Mouse (Mus musculus): ENCODE results near the gene Rpl18.

Rpl18 gene

DNA sequence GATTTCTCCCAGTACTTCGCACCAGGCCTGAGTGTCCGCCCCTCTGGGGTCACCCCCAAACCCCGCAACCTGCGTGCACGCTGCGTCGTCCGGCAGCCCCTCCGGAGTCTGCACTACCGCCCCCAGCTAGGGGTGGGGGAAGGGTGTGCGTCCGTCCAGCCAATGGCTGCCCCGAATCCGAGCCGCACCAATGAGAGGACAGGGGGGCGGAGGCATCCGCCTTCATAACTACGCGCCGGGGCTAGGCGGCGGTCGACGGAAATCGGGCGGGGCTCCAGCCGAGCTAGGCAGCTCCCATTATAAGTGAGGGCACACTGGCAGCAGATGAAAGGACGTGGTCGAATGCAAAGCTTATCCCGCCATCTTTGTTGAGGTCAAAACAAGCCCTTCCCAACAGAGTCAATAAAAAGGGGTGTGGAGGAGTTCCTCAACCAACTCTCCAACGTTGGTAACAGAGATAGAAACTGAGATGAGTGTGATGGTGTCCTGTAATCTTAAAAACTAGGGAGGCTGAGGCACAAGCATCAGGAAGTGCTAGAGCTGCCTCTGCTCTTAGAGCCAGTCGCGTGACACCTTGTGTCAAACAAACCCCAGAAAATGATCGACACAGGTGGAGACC lies at the start of gene Rpl18:
Gene Rpl18 (plus strand): TSS at position 368 of the 619 bp plus-strand sequence.
- peak; percentile 92 for DNase-seq (ENCODE audit: low read depth, low spot score)

GRCm38 (mm10) chr7:45666161-45666560 lies 49.1 kb upstream of the Rpl18 start, which contains the start of gene Fut2:
Fut2 (minus strand) TSS chr7:45666394.
- DNase-seq (ENCODE audit: low read depth, low spot score), result no peak

GRCm38 (mm10) chr7:45667761-45668160 lies 47.5 kb upstream of the Rpl18 start:
- no peak for DNase-seq (ENCODE audit: low read depth, low spot score)

DNA sequence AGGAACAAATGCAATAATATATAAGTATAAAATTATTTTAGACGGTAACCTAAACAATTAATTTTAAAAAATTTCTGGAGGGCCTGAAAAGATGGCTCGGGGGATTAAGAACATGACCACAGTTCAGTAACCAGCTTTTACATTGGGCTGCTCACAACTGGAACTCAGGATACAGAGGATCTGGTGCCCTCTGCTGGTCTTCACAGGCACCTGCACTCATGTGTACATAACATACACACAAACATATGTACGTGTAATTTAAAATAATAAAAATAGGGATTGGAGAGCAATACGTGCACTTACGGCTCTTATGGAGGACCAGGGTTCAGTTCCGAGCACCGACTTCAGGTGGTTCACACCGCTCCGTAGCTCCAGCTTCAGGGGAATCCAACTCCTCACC lies 46.3 kb upstream of the Rpl18 start:
- DNase-seq (ENCODE audit: low read depth, low spot score), result no peak

DNA sequence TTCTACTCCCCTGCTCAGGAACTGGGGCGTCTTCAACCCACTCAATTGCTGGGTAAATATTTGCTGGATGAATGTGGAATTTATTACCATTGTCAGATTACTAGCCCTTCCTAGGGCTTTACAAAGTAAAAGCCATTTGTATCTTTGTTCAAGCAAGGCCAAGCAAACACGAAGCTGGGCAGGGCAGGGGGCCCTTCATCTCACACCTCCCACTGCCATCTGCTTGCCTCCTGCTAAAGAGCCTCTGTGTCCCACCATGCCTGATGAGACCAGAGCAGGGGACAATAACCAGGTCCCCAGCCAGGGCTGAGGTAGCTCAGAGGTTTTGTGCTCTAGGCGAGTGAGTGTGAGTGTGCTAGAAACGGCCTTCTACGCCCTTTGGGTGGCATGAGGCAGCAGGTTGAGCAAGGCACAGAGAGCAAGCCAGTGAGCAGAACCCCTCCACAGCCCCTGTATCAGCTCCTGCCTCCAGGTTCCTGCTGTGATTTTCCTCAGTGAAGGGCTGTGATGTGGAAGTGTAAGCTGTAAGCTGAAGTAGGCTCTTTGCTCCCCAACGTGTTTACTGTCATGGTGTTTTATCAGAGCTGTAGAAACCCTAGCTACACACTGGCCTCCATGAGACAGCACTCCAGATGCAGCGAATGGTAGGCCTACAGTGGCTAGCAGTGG lies 37.5 kb upstream of the Rpl18 start:
- DNase-seq (ENCODE audit: low read depth, low spot score), result no peak

DNA sequence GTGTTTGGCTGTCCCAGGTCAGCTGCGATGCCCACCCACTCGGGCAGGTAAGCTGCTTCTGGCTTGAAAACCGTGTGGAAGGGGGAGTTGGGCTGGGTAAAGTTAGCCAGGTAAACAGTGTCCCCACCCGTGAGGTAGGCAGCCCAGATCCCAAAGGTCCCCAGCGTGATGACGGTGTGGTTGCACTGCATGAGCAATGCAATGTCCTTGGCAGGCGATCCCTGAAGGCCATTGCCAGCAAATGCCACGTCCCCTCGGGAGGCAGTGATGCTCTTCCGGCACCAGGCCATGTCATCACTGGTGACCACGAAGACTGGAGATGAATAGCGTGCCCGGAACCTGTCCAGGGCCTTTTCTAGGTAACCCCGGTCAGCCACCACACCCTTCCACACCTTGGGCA lies 36.7 kb upstream of the Rpl18 start:
- no peak for DNase-seq (ENCODE audit: low read depth, low spot score)

DNA sequence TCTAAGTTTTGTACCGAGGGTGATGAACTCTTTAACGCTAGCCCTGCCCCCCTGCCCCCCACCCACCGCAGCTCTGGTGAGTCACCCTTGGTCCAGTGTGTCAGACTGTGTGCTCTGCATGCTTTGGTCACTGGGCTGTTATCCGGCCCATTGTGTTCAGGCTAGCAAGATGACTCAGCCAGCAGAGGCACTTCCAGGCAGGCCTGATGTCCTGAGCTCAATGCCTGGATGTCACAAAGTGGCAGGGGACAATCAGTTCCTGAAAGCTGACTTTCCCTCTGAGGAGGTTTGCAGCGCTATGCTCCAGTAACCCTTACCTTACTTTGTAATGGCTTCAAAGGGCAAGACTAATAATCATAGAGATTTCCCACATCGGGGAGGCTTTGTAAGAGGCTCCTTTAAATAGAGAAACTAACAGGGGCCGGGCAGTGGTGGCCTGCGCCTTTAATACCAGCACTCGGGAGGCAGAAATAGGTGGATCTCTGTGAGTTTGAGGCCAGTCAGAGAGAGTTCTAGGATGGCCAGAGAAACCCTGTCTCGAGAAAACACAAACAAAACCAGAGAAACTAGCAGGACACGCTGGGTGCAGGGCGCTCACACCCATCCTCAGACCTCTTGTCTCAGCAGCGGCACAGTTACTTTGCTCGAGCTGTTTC lies 35.2 kb upstream of the Rpl18 start:
- no peak for DNase-seq (ENCODE audit: low read depth, low spot score)

DNA sequence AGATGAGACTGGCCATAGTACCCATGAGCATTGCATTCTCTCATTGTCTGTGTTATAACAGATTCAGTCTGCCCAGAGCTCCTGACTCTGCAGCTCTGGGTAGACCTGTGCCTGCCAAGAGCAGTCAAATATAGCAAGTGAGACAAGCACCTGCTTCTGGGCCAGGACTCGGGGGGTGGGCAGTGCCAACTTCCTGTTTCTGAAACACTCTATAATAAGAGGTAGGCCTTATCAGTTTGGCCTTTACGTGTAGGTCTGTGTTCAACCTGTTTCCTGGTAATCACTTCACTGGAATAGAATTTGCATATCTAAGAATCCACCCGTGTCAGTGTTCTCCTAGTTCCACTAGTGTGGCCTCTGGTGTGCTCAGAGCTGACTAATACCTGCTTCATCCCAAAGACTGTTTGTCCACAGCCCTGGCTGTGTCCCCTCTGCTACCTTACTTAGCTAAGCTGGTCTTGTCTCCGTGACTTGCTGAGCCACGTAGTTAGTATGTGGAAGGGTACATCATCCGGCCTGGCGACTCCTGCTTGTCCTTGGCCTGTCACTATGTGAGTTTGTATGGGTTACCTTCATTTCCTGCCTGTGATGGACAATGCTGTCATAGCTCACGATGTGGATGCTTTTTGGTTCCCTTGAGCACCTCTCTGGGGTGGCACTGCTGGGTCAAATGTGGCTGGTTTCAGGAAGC lies 34.1 kb upstream of the Rpl18 start:
- DNase-seq (ENCODE audit: low read depth, low spot score), result no peak

GRCm38 (mm10) chr7:45682144-45683126 lies 32.8 kb upstream of the Rpl18 start:
- DNase-seq (ENCODE audit: low read depth, low spot score), result peak; percentile 89

DNA sequence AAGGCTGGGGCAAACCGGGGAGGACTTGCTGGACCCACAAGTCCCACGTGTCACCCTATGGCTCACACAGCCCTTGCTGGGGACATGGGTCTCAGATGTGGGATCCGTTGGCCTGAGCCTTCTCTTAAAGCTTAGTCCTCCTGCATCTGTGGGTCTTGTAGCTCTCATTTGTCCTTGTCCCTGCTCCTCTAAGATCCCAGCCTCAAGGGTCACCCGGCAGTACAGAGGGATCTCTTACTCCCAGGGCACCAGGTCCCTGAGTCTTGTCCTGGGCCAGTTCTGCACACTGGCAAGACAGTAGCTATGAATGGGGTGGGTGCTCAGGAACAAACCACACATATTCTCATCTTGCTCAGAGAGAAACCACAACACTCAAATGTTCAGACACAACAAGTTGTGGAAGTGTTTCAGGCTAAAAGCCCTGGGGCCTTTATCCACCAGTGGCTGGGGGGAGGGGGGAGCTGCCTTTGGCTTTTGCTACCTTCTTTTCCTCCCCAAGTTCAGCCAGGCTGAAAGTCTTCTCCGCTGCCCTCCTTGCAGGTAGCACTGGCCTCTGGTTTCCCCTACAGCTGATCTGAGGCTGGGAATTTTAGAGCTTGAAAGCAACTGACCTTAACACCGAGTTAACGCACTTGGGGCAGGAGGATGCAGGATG lies 31.7 kb upstream of the Rpl18 start, which contains the start of gene Ntn5:
Gene Ntn5 (plus strand): TSS at position 627 of the 655 bp plus-strand sequence.
- no peak for DNase-seq (ENCODE audit: low read depth, low spot score)

DNA sequence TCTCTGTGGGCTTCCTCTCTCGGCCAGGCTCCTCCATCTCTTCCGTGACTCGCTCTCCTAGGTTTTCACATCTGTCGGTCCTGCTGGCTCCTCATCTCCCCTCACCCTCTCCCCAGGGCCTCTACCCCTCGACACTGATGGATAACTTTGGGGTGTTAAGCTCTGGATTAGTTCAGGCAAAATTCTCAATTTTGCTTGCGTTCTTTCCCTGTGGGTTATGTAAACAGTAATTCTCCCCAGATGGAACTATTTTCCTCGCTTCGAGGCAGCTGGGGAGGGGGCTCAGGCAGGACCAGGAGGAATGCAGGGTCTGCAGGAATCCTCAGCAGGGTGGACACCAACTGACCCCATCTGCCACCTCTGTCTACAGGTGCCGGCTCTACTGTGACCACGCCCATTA lies 29.4 kb upstream of the Rpl18 start:
- DNase-seq (ENCODE audit: low read depth, low spot score), result no peak

- DNase-seq (ENCODE audit: low read depth, low spot score), result no peak
Measured at GRCm38 (mm10) chr7:45686841-45687240, 28.4 kb upstream of the Rpl18 start.

- no peak for DNase-seq (ENCODE audit: low read depth, low spot score)
Measured at GRCm38 (mm10) chr7:45689099-45689498, 26.2 kb upstream of the Rpl18 start.

DNA sequence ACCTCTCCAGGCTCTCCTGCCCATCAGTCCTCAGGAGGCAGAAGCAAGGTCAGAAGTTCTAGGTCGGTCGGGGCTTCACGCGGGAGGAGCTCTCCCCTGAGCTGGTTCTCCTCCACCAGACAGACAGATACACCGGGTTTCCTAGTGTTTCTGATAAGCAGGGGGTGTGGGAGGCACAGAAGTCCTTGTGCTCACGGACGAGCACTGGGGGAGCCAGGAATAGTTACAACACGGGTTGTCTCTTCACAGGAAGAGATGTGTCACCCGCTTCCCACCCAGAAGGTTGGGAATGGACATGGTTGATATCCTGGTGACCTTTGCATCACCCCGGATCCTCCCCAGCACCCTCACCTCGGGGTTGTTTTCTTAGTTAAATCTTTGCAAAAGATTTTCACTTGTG lies 25.5 kb upstream of the Rpl18 start:
- no peak for DNase-seq (ENCODE audit: low read depth, low spot score)

- DNase-seq (ENCODE audit: low read depth, low spot score), result no peak
Measured at GRCm38 (mm10) chr7:45692364-45692763, 22.9 kb upstream of the Rpl18 start.

DNA sequence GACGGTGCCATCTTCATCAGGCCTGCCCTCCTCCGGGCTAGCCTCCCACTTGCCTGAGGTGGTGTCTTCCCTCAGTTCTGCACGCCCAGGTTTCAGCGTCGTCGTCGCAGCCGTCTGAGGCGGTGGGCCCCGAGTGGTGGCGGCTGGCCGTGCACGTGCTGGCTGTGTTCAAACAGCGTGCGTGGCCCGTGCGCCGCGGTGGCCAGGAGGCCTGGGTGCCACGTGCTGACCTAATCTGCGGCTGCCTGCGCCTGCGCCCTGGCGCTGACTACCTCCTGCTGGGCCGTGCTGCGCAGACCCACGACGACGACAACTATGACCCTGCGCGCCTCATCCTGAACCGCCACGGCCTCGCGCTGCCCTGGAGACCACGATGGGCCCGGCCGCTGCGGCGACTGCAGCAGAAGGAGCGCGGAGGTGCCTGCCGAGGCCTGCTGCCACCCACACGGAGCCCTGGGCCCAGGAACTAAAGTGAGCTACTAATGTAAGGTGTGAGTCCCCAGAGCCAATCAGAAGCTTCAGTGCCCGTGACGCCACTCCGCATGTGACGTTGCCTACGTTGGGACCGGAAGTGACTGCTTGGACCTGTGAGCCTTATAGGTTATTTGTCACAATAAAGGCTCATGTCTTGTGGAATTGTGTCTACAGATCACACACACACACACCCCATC lies 21.2 kb upstream of the Rpl18 start, which contains the start of gene Sec1:
Gene Sec1 (minus strand): TSS at position 482 of the 671 bp plus-strand sequence.
- DNase-seq (ENCODE audit: low read depth, low spot score), result no peak

DNA sequence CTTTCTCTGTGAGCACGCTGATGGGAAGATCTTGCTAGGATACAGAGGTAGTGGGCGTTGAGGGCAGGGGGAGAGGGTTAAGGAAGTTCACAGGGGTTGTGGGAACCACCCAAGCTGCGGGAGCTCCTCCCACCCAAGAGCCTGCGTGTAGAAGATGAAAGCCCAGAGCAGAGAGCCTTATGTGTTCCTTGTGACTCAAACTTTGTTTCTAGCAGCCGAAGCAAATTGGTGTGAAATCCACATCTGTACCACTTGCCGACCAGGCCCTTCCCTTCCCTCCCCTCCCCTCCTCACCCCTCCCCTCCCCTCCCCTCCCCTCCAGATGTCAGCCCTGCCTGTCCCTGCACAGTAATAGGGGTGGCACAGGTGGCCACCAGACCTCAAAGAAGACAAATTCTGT lies 20.2 kb upstream of the Rpl18 start:
- no peak for DNase-seq (ENCODE audit: low read depth, low spot score)

GRCm38 (mm10) chr7:45697894-45698293 lies 17.4 kb upstream of the Rpl18 start:
- no peak for DNase-seq (ENCODE audit: low read depth, low spot score)

DNA sequence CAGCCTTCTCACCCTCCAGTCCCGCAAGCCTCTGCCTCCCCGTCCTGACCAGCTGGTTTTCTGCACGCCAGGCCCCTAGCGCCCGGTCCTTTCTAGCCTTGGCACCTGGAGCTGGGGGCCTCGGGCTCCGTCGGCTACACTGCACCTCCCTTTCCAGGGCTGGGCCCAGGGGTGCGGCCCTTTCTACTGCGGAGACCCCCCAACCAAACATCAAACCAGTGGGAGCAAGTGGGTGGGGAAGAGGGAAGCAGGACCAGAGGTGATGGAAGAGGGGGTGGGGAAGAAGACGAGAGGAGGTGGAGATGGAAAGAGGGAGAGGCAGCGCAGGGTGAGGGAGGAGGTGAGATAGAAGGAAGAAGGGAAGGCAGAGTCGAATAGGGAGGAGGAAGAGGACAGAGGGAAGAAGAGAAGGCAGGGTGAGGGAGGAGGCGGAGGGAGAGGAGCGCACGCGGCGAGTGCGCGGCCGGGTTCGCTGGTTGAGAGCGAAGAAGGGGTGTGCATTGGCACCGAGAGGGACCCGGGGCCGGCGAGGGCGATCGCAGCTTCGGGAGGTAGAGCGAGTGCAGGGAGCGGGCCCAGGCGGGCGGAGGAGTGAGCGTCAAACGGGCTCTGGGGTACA lies 15.6 kb upstream of the Rpl18 start, which contains the start of gene Car11:
Gene Car11 (plus strand): TSS at position 321 of the 619 bp plus-strand sequence.
- no peak for DNase-seq (ENCODE audit: low read depth, low spot score)
